Mouse (Mus musculus) left cerebral cortex, postnatal 10 days (tissue): ENCODE results near the gene Stt3b. TPM values are rescaled to one million over a fixed set of nuclear protein-coding genes. Genes with fewer than 3 reads are reported as not detected.
"Not testable (repeated sequence)": the region's sequence is repeated elsewhere in the genome, so short reads cannot be mapped to it uniquely, and the experiment has no call there.

ENCODE experiments used
- DNase-seq, 2 experiments: peaks; one replicate each; pipeline ENCODE4 v3.0.0; 2021 to 2022; ENCODE audit warnings: low spot score in 2 of 2, mixed read lengths in 1 of 2; ENCODE audit errors: extremely low spot score in 1 of 2
- intact Hi-C: fragments of 180-260 bp; cut with DNase I; formaldehyde crosslinking; loops from one replicate; pipeline ENCODE4 v1.15.1; 2025
- total RNA-seq, 2 experiments: library from RNA; stranded (reverse); gene quantifications; 2 replicates each; pipeline ENCODE4 v1.2.3; 2021

The Stt3b gene
- total RNA-seq, 2 experiments from 2014 or later = 103 TPM

GRCm38 (mm10) chr9:115278641-115279040 is 31.6 kb downstream of the Stt3b start:
- intact Hi-C loops = no loop called here

DNA sequence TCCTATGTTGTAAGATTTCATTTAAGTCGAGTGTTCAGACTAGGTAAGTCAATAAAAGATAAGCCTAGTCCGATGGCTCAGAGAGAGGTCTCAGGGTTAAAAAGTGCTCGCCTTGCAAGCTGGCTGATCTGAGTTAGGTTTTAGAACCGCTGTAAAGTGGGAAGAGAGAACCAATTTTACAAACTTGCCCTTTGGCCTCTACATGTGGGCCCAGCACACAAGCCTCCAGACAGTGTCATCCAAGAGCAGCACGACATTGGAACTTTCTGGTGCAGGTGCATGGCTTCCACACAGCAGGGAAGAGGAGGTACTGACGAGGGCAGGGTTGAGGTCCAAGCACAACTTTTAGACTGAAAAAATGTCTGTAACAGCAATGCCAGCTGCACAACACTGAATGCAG is 35.4 kb downstream of the Stt3b start:
- intact Hi-C loops = no loop called here
- no peak for DNase-seq

More at GRCm38 (mm10) chr9:115278641-115279040, 31.6 kb downstream of the Stt3b start:
- no peak for DNase-seq

GRCm38 (mm10) chr9:115273095-115273649 is 37.0 kb downstream of the Stt3b start:
- intact Hi-C loops = no loop called here
- no peak for DNase-seq

- DNase-seq, intact Hi-C loops: not testable (repeated sequence)
Observed at GRCm38 (mm10) chr9:115272451-115272850, 37.8 kb downstream of the Stt3b start.

- no peak for DNase-seq
- intact Hi-C loops = no loop called here
Observed at GRCm38 (mm10) chr9:115271556-115271955, 38.7 kb downstream of the Stt3b start.

DNA sequence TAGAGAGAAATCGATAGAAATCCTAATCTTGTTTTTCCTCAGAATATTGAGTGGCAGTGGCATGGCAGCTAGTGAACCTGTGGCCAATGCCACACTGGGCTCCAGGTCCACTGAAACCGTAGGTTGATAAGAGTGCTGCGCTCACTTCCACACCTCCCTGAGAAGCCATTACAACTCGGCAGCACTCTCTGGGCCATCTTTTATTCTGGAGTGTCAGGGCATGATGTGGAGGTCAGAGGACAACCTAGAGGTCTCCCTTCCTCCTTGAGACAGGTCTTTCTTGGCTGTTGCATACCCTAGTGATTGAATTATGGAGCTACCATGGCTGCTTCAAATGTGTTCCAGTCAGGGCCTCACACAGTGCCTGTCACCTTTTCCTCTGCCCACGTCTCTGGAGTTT is 48.3 kb downstream of the Stt3b start:
- no peak for DNase-seq
- intact Hi-C loops = no loop called here

DNA sequence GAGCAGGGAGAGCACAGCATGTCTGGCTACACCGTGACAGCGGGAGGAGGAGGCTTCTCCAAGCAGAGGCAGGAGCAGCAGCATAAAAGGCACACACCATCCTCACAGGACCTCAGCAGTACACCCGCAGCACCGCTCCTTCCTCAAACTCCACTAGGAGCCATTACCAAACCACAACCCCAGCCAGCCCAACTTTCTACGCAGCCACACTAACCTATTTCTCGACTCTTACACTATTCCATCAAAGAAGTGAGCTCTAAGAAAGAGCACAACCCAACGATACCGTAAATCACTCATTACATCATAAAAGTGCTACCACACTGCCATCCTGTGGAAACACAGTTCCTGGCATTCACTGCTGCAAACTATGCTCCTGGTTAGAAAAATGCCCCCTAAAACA is 48.8 kb downstream of the Stt3b start:
- intact Hi-C loops = no loop called here
- peak in 1 of 2 experiments; percentile 40 for DNase-seq

- no peak for DNase-seq
- intact Hi-C loops = no loop called here
Observed at GRCm38 (mm10) chr9:115260464-115260863, 49.8 kb downstream of the Stt3b start.

GRCm38 (mm10) chr9:115259866-115260265 is 50.4 kb downstream of the Stt3b start:
- DNase-seq = no peak
- intact Hi-C loops = loop anchor here (10.0 kb wide), 1 partner anchor 465 kb away; no protein-coding TSS in a partner anchor

DNA sequence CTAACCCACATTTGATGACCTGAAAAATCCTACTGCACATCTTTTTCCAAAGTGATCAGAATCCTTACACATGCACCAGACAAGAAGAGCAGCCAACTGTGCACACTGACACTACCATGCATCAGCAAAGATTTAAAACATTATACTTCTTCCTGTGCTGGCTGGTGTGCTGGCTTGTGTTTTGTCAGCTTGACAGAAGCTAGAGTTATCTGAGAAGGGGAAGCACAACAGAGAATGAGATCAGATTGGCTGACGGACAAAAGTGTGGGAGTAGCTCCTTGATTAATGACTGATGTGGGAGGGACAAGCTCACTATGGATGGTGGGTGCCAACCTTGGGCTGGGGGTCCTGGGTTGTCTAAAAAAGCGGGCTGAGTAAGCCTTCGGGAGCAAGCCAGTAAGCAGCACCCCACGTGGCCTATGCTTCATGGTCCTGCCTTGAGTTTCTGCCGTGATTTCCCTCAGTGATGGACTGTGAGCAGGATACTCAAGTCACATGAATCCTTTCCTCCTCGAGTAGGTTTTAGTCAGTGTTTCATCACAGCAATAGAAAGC is 52.4 kb downstream of the Stt3b start:
- intact Hi-C loops = loop anchor here (10.0 kb wide), 1 partner anchor 463 kb away; no protein-coding TSS in a partner anchor

GRCm38 (mm10) chr9:115249145-115249544 is 61.1 kb downstream of the Stt3b start:
- intact Hi-C loops = loop anchor here (10.0 kb wide), 1 partner anchor 334 kb away; no protein-coding TSS in a partner anchor
- DNase-seq = no peak

More for the DNA sequence above, 52.4 kb downstream of the Stt3b start:
- no peak for DNase-seq

- no peak for DNase-seq
- intact Hi-C loops = loop anchor here (10.0 kb wide), 1 partner anchor 330 kb away; no protein-coding TSS in a partner anchor
Observed at GRCm38 (mm10) chr9:115245092-115245491, 65.1 kb downstream of the Stt3b start.

GRCm38 (mm10) chr9:115243630-115244029 is 66.6 kb downstream of the Stt3b start:
- intact Hi-C loops = loop anchor here (10.0 kb wide), 1 partner anchor 329 kb away; no protein-coding TSS in a partner anchor
- DNase-seq = no peak

DNA sequence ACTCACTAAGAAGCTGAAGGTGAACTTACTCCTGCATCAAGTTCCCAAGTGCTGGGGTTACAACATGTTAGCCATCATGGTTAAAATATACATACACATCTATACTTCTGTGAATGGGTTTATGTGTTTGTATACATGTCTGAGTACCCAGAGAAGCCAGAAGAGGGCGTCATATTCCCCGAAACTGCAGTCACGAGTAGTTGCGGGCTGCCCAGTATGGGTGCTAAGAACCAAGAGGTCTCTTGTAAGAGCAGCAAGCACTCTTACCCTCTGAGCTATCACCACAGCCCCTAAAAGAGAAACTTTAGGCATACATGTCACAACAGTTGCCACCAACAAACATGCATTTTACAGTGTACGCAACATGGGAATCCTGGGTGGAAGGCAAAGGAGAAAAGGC is 70.4 kb downstream of the Stt3b start:
- intact Hi-C loops = loop anchor here (10.0 kb wide), 1 partner anchor 325 kb away; no protein-coding TSS in a partner anchor
- DNase-seq = no peak

DNA sequence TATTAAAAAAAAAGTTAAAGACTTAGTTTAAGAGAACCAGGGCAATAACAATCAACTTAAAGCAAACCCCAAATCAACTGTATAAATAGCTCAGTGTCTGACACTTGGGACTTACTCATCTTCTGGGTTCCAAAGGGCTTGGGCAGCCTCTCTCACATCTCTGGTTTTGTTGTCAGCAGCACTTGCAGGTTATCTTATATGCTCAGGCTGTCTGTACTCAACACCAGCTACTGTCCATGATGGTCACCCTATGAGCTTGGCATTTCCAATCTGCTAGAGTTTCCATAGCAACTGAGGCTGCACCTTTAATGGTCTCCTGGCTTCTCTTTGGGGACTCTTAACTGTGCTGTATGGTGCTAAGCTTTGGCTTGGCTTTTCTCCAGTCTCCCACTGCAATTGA is 72.3 kb downstream of the Stt3b start:
- intact Hi-C loops = no loop called here

DNA sequence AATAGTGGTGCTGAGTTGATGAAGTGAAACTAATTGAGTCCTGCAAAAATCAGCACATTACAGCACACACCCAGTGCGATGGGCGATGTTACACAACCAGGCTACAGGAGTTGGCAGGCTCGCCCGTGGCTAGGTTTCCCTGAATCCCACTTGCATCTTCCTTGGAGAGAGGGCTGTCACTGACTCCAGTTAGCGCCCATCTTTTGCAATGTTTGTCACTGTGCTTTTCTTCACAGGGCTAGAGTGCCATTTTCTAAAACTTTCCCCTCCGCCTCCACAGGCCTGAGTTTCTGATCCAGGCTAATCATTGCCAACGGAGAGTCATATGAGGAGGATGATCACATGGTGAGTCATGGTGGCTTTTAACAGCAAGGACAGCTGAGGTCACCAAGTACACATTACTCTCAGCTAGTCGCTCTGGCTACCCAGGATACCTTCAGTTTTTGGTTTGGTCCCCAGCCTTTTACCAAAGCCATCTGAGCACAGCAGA is 73.8 kb downstream of the Stt3b start:
- DNase-seq = no peak
- intact Hi-C loops = no loop called here

More for the DNA sequence above, 72.3 kb downstream of the Stt3b start:
- DNase-seq = no peak

DNA sequence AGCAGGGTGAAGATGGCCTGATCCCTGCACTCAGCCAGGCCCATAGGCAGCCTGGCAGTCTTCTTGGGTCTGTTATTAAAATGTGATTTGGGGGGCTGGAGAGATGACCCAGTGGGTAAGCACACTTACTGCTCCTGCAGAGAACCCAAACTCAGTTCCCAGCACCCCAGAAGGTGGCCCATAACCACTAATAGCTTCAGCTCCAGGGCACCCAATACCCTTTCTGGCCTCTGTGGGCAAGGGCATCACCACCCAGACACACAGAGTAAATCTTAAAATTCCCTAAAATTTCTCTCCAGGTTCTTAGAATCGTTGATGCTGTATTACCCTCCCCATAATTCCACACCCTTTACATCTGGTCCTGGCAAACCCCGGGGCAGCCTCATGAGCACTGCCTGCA is 75.7 kb downstream of the Stt3b start:
- intact Hi-C loops = no loop called here
- no peak for DNase-seq

- no peak for DNase-seq
- intact Hi-C loops = no loop called here
Observed at GRCm38 (mm10) chr9:115233721-115234120, 76.5 kb downstream of the Stt3b start.

DNA sequence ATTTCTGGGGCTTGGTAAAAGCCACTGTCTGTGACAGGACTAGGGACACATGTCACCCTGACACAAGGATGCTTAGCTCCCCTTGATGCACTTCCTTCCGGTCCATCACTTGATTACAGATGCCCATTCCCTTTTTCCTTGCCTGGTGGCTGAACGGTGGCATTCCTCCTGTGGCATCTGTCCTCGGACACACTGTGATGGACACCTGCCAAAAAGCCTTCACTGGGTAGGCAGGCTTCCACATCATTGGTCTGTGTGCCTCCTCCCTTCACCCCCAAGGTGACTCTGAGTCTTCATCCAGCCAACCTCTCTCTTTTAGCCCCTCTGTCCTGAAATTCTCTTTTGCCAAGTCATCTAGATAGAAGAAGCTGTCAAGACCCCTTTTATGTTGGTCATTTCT is 78.7 kb downstream of the Stt3b start:
- DNase-seq = no peak
- intact Hi-C loops = no loop called here

DNA sequence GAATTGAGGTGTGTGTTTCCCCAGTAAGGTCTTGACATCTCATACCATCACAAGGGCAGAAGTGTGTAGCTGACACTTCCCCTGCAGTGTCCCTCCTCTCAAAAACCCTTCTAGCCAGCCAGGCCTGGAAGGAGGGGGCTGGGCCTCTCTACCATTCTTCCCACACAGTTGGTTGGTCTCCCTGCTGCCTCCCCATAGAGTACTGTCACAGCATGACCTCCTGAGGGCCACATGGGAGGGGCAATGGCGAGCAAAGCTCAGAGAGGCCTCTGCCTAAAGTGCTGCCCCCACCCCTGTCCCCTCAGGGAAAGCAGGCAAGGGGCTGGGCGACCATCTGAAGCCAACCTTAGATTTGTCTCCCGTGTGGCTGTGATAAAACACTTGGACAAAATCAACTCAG is 80.1 kb downstream of the Stt3b start:
- peak in 1 of 2 experiments; percentile 14 for DNase-seq
- intact Hi-C loops = no loop called here
